Mouse (Mus musculus): ENCODE measurements around the gene Tnfaip8l3. TPM values are rescaled to one million over a fixed set of nuclear protein-coding genes. Genes with fewer than 3 reads are reported as not detected.
"Not testable (repeated sequence)": the region's sequence is repeated elsewhere in the genome, so short reads cannot be mapped to it uniquely, and the experiment has no call there.

The Tnfaip8l3 gene
- polyA plus RNA-seq, 1 experiment from 2014 or later: 0.19 TPM

DNA sequence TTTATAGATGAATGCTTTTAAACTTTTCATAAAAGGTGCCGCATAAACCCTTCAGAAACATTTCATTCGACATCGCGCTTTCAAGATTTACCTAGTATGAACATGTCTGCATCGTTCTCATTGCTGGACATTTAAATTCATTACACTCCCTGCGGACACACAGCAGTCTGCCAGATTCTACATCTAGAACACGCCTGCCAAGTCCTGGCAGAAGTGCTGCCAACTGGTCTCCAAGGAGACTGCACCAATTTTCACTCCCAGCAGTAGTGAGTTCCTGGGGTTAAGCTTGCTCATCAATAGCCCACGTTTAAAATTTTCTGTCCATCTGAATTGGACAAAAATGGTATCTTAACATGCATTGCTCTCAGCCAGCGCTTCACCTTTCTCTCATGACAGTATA, 30.5 kb downstream of the Tnfaip8l3 start:
- no peak overlapping the region for H3K4me2 ChIP-seq
- no peaks in the 10 kb centered on the region for H3K9me3 ChIP-seq (replicated peaks; ENCODE audit: control insufficient read depth, low read length)
- no peaks in the 10 kb centered on the region for H3K36me3 ChIP-seq (ENCODE audit: control insufficient read depth, insufficient read depth, low read length)
- H3K9ac ChIP-seq (ENCODE audit: low read depth, low read length): no peak overlapping the region
- H3K4me3 ChIP-seq (ENCODE audit: low read depth, low read length): no peak overlapping the region
- ATAC-seq (replicated peaks; ENCODE audit: insufficient number of reproducible peaks, low FRiP score, low TSS enrichment): no peak
- H3K27ac ChIP-seq (ENCODE audit: low read depth, low read length): no peak overlapping the region
- no peaks in the 10 kb centered on the region for H3K4me1 ChIP-seq (ENCODE audit: control insufficient read depth, insufficient read depth, low read length)
- WGBS (ENCODE audit: insufficient replicate concordance): 80% methylated on average over 9 of the region's 9 CpGs
- no peaks in the 10 kb centered on the region for H3K27me3 ChIP-seq (ENCODE audit: control insufficient read depth, insufficient read depth, low read length)

- Histone ChIP-seq H3K27me3 (ENCODE audit: control insufficient read depth, insufficient read depth, low read length) (no peaks in the 10 kb centered on the region), H3K4me2 (no peak overlapping the region), H3K27ac (ENCODE audit: low read depth, low read length) (no peak overlapping the region), H3K9me3 (replicated peaks; ENCODE audit: control insufficient read depth, low read length) (no peaks in the 10 kb centered on the region), H3K9ac (ENCODE audit: low read depth, low read length) (no peak overlapping the region), H3K4me3 (ENCODE audit: low read depth, low read length) (no peak overlapping the region), H3K36me3 (ENCODE audit: control insufficient read depth, insufficient read depth, low read length) (no peaks in the 10 kb centered on the region), H3K4me1 (ENCODE audit: control insufficient read depth, insufficient read depth, low read length) (no peaks in the 10 kb centered on the region)
- WGBS (ENCODE audit: insufficient replicate concordance): 78% methylated on average over 5 of the region's 5 CpGs
- no peak for ATAC-seq (replicated peaks; ENCODE audit: insufficient number of reproducible peaks, low FRiP score, low TSS enrichment)
Measured at GRCm38 (mm10) chr9:54034691-54035090, 33.5 kb downstream of the Tnfaip8l3 start.

DNA sequence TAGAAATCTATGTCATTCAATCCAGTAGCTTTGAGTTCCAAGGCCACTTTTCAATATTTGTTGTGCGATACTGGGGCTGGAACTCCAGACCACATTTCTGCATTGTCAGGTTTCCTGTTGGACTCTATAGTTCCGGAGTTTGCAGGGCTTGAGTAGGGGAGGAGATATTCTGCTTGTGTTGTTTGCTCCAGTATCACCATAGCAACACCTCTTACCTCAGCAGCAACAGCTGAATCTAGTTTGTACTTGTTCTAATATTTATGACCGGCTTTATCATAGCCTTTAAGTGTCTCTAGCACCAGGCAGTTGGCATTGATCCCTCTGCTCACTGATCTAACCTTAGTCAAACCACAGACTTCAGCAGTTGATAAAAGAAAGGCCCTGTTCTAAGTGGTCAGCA, 45.4 kb downstream of the Tnfaip8l3 start:
- 64% methylated on average over 3 of the region's 3 CpGs for WGBS (ENCODE audit: insufficient replicate concordance)
- Histone ChIP-seq H3K27ac (ENCODE audit: low read depth, low read length) (no peak overlapping the region), H3K4me2 (no peak overlapping the region), H3K36me3 (ENCODE audit: control insufficient read depth, insufficient read depth, low read length) (no peaks in the 10 kb centered on the region), H3K4me1 (ENCODE audit: control insufficient read depth, insufficient read depth, low read length) (no peaks in the 10 kb centered on the region), H3K9me3 (replicated peaks; ENCODE audit: control insufficient read depth, low read length) (no peaks in the 10 kb centered on the region), H3K4me3 (ENCODE audit: low read depth, low read length) (no peak overlapping the region), H3K9ac (ENCODE audit: low read depth, low read length) (no peak overlapping the region), H3K27me3 (ENCODE audit: control insufficient read depth, insufficient read depth, low read length) (no peaks in the 10 kb centered on the region)
- ATAC-seq (replicated peaks; ENCODE audit: insufficient number of reproducible peaks, low FRiP score, low TSS enrichment): no peak

GRCm38 (mm10) chr9:53994528-53994927, 73.7 kb downstream of the Tnfaip8l3 start:
- WGBS (ENCODE audit: insufficient replicate concordance): 61% methylated on average over 1 of the region's 1 CpGs
- H3K27me3 ChIP-seq (ENCODE audit: control insufficient read depth, insufficient read depth, low read length): no peaks in the 10 kb centered on the region
- H3K9me3 ChIP-seq (replicated peaks; ENCODE audit: control insufficient read depth, low read length): no peaks in the 10 kb centered on the region
- no peaks in the 10 kb centered on the region for H3K4me1 ChIP-seq (ENCODE audit: control insufficient read depth, insufficient read depth, low read length)
- H3K4me3 ChIP-seq (ENCODE audit: low read depth, low read length): no peak overlapping the region
- no peak overlapping the region for H3K27ac ChIP-seq (ENCODE audit: low read depth, low read length)
- H3K36me3 ChIP-seq (ENCODE audit: control insufficient read depth, insufficient read depth, low read length): no peaks in the 10 kb centered on the region
- ATAC-seq (replicated peaks; ENCODE audit: insufficient number of reproducible peaks, low FRiP score, low TSS enrichment): no peak
- H3K4me2 ChIP-seq: no peak overlapping the region
- H3K9ac ChIP-seq (ENCODE audit: low read depth, low read length): no peak overlapping the region

DNA sequence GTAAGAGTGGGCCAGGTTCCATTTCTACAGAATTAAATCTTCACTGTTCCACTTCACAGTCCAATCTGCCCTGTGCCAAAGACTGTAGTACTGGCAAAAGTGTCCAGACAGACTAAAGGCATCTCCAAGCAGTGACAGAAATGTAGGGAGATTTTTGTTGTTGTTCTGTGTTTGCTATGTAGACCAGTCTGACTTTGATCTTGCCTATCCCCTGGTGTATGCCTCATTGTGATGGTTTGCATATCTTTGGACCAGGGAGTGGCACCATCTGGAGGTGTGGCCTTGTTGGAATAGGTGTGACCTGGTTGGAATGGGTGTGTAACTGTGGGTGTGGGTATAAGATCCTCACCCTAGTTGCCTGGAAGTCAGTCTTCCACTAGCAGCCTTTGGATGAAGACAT, 75.6 kb downstream of the Tnfaip8l3 start:
- not testable (repeated sequence) for H3K4me3 ChIP-seq (ENCODE audit: low read depth, low read length); H3K4me2 ChIP-seq; H3K9me3 ChIP-seq (replicated peaks; ENCODE audit: control insufficient read depth, low read length); H3K27me3 ChIP-seq (ENCODE audit: control insufficient read depth, insufficient read depth, low read length); H3K4me1 ChIP-seq (ENCODE audit: control insufficient read depth, insufficient read depth, low read length); H3K27ac ChIP-seq (ENCODE audit: low read depth, low read length); H3K9ac ChIP-seq (ENCODE audit: low read depth, low read length); H3K36me3 ChIP-seq (ENCODE audit: control insufficient read depth, insufficient read depth, low read length); ATAC-seq (replicated peaks; ENCODE audit: insufficient number of reproducible peaks, low FRiP score, low TSS enrichment)

DNA sequence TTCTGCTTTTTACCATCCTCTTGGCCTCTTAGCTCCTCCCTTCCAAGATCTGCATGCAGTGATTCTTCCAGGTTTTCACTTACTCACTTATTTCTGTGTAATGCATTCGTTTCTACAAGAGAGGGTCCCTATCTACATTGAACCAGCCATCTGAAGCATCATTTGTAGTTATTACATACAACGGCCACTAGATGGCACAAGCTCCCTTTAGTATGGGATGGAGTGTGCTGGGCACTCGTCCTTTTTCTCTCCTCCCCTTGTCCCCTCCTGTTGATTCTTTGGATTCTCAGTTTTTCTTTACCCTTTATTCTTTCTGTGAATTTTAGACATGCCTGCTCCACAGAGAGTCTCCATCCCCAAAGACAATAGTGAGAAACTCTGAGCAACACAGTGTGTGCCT, 77.3 kb downstream of the Tnfaip8l3 start:
- no peak for ATAC-seq (replicated peaks; ENCODE audit: insufficient number of reproducible peaks, low FRiP score, low TSS enrichment)
- no peaks in the 10 kb centered on the region for H3K4me1 ChIP-seq (ENCODE audit: control insufficient read depth, insufficient read depth, low read length)
- H3K36me3 ChIP-seq (ENCODE audit: control insufficient read depth, insufficient read depth, low read length): no peaks in the 10 kb centered on the region
- WGBS (ENCODE audit: insufficient replicate concordance): 6% methylated on average over 3 of the region's 3 CpGs
- no peak overlapping the region for H3K4me3 ChIP-seq (ENCODE audit: low read depth, low read length)
- no peak overlapping the region for H3K27ac ChIP-seq (ENCODE audit: low read depth, low read length)
- no peaks in the 10 kb centered on the region for H3K27me3 ChIP-seq (ENCODE audit: control insufficient read depth, insufficient read depth, low read length)
- no peak overlapping the region for H3K9ac ChIP-seq (ENCODE audit: low read depth, low read length)
- H3K4me2 ChIP-seq: no peak overlapping the region
- H3K9me3 ChIP-seq (replicated peaks; ENCODE audit: control insufficient read depth, low read length): no peaks in the 10 kb centered on the region

DNA sequence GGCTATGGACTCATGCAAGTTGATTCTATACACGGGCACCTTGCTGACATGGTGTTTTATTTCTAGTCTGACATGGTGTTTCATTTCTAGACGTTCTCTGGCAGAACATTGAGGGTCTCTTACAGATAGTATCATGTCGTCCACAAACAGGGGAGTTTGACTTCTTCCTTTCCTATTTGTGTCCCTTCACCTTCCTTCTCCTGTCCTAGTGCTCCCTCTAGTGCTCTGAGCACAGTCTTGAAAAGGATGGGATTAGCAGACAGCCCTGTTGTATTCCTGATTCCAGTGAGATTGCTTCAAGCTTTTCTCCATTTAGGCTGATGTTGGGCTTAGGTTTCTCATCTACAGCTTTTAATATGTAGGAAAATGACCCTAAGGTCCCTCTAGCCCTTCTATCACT, 81.2 kb downstream of the Tnfaip8l3 start:
- Histone ChIP-seq H3K9me3 (replicated peaks; ENCODE audit: control insufficient read depth, low read length) (no peaks in the 10 kb centered on the region), H3K4me2 (no peak overlapping the region), H3K4me1 (ENCODE audit: control insufficient read depth, insufficient read depth, low read length) (no peaks in the 10 kb centered on the region), H3K36me3 (ENCODE audit: control insufficient read depth, insufficient read depth, low read length) (no peaks in the 10 kb centered on the region), H3K27ac (ENCODE audit: low read depth, low read length) (no peak overlapping the region), H3K27me3 (ENCODE audit: control insufficient read depth, insufficient read depth, low read length) (no peaks in the 10 kb centered on the region), H3K4me3 (ENCODE audit: low read depth, low read length) (no peak overlapping the region), H3K9ac (ENCODE audit: low read depth, low read length) (no peak overlapping the region)
- ATAC-seq (replicated peaks; ENCODE audit: insufficient number of reproducible peaks, low FRiP score, low TSS enrichment): no peak
- 37% methylated on average over 3 of the region's 3 CpGs for WGBS (ENCODE audit: insufficient replicate concordance)

DNA sequence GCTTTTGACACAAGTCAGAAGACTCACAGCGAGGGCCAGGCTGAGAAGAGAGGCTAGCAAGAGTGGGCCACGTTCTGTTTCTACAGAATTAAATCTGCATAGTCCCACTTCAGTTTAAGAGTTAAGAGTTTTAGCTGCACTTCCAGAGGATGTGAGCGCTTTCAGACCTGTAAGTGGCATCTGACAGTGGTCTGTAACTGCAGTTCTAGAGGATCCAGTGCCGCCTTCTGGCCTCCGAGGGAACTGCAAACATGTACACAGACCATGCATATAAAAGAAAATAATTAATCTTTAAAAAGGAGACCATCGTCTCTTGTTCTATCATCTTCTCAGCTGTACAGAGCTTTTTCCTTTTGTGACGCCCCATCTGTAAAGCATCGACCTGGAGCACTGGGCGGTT, 83.3 kb downstream of the Tnfaip8l3 start:
- ATAC-seq (replicated peaks; ENCODE audit: insufficient number of reproducible peaks, low FRiP score, low TSS enrichment): no peak
- no peaks in the 10 kb centered on the region for H3K4me1 ChIP-seq (ENCODE audit: control insufficient read depth, insufficient read depth, low read length)
- no peak overlapping the region for H3K4me2 ChIP-seq
- no peak overlapping the region for H3K4me3 ChIP-seq (ENCODE audit: low read depth, low read length)
- no peak overlapping the region for H3K27ac ChIP-seq (ENCODE audit: low read depth, low read length)
- no peaks in the 10 kb centered on the region for H3K9me3 ChIP-seq (replicated peaks; ENCODE audit: control insufficient read depth, low read length)
- H3K9ac ChIP-seq (ENCODE audit: low read depth, low read length): no peak overlapping the region
- no peaks in the 10 kb centered on the region for H3K36me3 ChIP-seq (ENCODE audit: control insufficient read depth, insufficient read depth, low read length)
- 32% methylated on average over 9 of the region's 9 CpGs for WGBS (ENCODE audit: insufficient replicate concordance)
- H3K27me3 ChIP-seq (ENCODE audit: control insufficient read depth, insufficient read depth, low read length): no peaks in the 10 kb centered on the region

GRCm38 (mm10) chr9:53975122-53975518, 93.1 kb downstream of the Tnfaip8l3 start, which contains the start of gene Elmod1:
Gene Elmod1 (minus strand): TSS chr9:53975301.
- Histone ChIP-seq H3K9ac (ENCODE audit: low read depth, low read length) (0 out of 2 replicates have a peak within 1 kb of the TSS, but pooled peaks have one; percentile 22), H3K36me3 (ENCODE audit: control insufficient read depth, insufficient read depth, low read length) (no peaks in the 10 kb centered on the region), H3K4me2 (peak within 1 kb of the TSS; percentile 83), H3K4me3 (ENCODE audit: low read depth, low read length) (peak within 1 kb of the TSS; percentile 51), H3K27me3 (ENCODE audit: control insufficient read depth, insufficient read depth, low read length) (peaks cover 32% of the 10 kb centered on the region), H3K9me3 (replicated peaks; ENCODE audit: control insufficient read depth, low read length) (no peaks in the 10 kb centered on the region), H3K27ac (ENCODE audit: low read depth, low read length) (no peak within 1 kb of the TSS), H3K4me1 (ENCODE audit: control insufficient read depth, insufficient read depth, low read length) (peaks cover 6% of the 10 kb centered on the region; the same call in 1 of the 2 replicates)
- WGBS (ENCODE audit: insufficient replicate concordance): under 1% methylated on average over 35 of the region's 36 CpGs
- ATAC-seq (replicated peaks; ENCODE audit: insufficient number of reproducible peaks, low FRiP score, low TSS enrichment): 0 out of 2 replicates have a peak, but pooled peaks have one; percentile 22

All from heart, embryonic 11.5 days (tissue).